Mouse (Mus musculus) kidney, embryonic 14.5 days (tissue): ENCODE measurements around the gene Scml4. TPM values are rescaled to one million over a fixed set of nuclear protein-coding genes. Genes with fewer than 3 reads are reported as not detected.
A peak's percentile ranks its signal among the peaks of the same experiment; 100 is the strongest.

Experiments used
- ATAC-seq: fragments of 200-750 bp; cut with Nextera tagmentation; 2 replicates; pipeline ENCODE4 v1.8.0; 2017; ENCODE audit warnings: moderate number of reproducible peaks, mild to moderate bottlenecking, moderate TSS enrichment, moderate library complexity; ENCODE audit not compliant: low FRiP score, low TSS enrichment
- H3K27ac ChIP-seq: fragments of 300-500 bp; sonication (generic); 2 replicates; pipeline ENCODE4 v1.5.1; 2014; ENCODE audit warnings: low read depth, mild to moderate bottlenecking, low read length, moderate library complexity, mixed read lengths
- H3K27me3 ChIP-seq: fragments of 300-500 bp; sonication (generic); 2 replicates; pipeline ENCODE4 v1.6.1; 2014; ENCODE audit warnings: mild to moderate bottlenecking, low read length; ENCODE audit not compliant: control insufficient read depth, insufficient read depth
- H3K36me3 ChIP-seq: fragments of 300-500 bp; sonication (generic); 2 replicates; pipeline ENCODE4 v1.6.1; 2014; ENCODE audit warnings: low read length, mixed read lengths; ENCODE audit not compliant: control insufficient read depth, insufficient read depth
- H3K4me1 ChIP-seq: fragments of 300-500 bp; sonication (generic); 2 replicates; pipeline ENCODE4 v1.6.1; 2014; ENCODE audit warnings: low read length, mixed read lengths; ENCODE audit not compliant: control insufficient read depth, insufficient read depth
- H3K4me2 ChIP-seq: fragments of 300-500 bp; sonication (generic); replicated peaks from 2 replicates; pipeline ENCODE4 v1.6.1; 2014; ENCODE audit warnings: low read depth, mild to moderate bottlenecking, low read length
- H3K4me3 ChIP-seq: fragments of 300-500 bp; sonication (generic); 2 replicates; pipeline ENCODE4 v1.5.1; 2014; ENCODE audit warnings: mild to moderate bottlenecking, low read length
- H3K9ac ChIP-seq: fragments of 300-500 bp; sonication (generic); 2 replicates; pipeline ENCODE4 v1.6.1; 2014; ENCODE audit warnings: low read depth, mild to moderate bottlenecking, low read length, moderate library complexity
- H3K9me3 ChIP-seq: fragments of 300-500 bp; sonication (generic); 2 replicates; pipeline ENCODE4 v1.6.1; 2016; ENCODE audit warnings: low read length; ENCODE audit not compliant: control insufficient read depth
- WGBS: fragments of 180-500 bp; shearing (Covaris S2); extraction: QIAGEN DNeasy Blood & Tissue Kit; methylation state at CpG from one replicate; pipeline ENCODE4 v1.1.7; 2014; 5-methylcytosine and 5-hydroxymethylcytosine counted together
- polyA plus RNA-seq: library from polyadenylated mRNA; unstranded; fragments of >200 nt; fragmentation: Nextera tagmentation; extraction: Ambion mirVana; gene quantifications from 2 replicates; pipeline ENCODE4 v1.2.1, GENCODE M21; 2014

Gene Scml4
- polyA plus RNA-seq, 1 experiment from 2014 or later, result 0.53 TPM

DNA sequence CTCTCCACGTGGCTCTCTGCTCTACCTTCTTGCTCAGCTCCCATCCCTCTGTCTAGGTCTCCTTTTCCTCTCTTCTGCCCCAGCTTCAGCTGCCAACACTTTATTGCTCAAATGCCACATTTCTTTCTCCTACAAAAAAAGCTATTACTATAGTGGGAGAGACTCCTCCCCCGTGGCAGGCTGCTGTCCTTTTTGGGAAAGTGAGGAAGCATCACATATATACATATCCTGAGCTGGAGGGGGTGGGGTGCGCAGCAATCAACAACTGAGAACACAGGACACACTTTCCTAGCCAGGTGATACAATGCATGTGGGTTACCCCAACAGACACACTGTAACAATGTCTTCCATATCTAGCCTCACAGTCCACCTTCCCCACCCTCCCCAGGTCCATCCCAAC, 118.2 kb downstream of the Scml4 start:
- H3K27ac ChIP-seq, result no peak overlapping the region
- H3K9ac ChIP-seq, result no peak overlapping the region
- 0 out of 2 replicates have a peak, but pooled peaks cover 6% of the 10 kb centered on the region for H3K4me1 ChIP-seq
- H3K27me3 ChIP-seq, result no peaks in the 10 kb centered on the region
- H3K4me3 ChIP-seq, result no peak overlapping the region
- ATAC-seq, result no peak
- H3K36me3 ChIP-seq, result no peaks in the 10 kb centered on the region
- no peaks in the 10 kb centered on the region for H3K9me3 ChIP-seq
- WGBS, result 56% methylated on average over 3 of the region's 3 CpGs
- no peak overlapping the region for H3K4me2 ChIP-seq

DNA sequence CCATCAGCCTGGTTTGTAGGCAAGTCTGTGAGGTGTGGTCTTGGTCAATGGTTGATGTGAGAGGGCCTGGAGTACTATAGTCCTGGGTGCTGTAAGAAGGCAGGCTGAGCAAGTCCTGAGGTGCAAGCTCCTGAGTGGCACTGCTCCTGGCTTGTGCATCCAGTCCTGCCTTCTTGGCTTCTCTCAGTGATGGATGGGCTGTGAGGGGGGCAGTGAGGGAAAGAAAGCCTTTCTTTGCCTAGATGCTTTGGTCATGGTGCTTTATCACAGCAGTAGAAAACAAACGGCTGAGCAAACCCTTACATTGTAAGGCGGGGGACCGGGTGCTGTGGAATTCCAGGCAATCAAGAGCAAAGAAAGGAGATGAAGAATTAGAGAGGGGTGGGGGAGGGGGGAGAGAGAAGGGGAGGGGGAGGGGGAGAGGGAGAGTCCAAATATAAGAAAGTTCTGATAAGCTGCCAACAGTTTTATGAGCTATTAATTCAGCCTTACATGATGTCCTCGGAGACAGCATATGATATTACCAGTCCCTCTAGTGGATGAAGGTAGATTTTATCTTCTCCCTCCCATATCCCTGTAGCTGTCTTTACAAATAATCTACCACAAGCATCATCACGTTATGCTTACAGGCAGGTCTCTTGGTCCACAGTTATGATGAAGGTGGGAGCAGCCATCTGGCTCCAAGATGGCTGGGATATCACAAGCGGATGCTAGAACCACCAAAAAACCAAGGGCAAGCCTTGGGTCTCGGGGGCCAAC, 121.0 kb downstream of the Scml4 start:
- no peaks in the 10 kb centered on the region for H3K36me3 ChIP-seq
- ATAC-seq, result no peak
- 67% methylated on average over 7 of the region's 7 CpGs for WGBS

DNA sequence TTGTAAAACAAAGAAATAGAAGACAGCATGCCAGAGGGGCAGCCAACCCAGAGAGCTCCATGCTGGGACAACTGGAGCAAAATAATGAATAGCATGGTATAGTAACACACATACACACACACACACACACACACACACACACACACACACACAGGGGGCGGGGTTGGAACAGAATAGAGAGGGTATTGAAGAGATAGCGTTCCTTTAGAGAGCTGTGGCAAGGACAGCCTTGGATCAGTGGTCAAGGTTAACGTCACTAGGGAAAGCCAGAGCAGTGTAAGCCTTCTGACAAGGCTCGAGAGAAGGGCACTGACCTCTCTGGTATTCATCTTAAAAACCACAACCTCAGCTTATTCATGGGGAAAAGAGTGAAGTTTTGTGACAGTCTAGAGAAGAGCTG, 124.7 kb downstream of the Scml4 start:
- Histone ChIP-seq H3K36me3 (no peaks in the 10 kb centered on the region), H3K4me1 (peaks cover 15% of the 10 kb centered on the region; the same call in 1 of the 2 replicates), H3K4me3 (no peak overlapping the region), H3K4me2 (no peak overlapping the region), H3K9ac (no peak overlapping the region), H3K27me3 (no peaks in the 10 kb centered on the region), H3K9me3 (no peaks in the 10 kb centered on the region), H3K27ac (no peak overlapping the region)
- ATAC-seq, result no peak
- whole genome bisulfite sequencing, result 63% methylated on average over 4 of the region's 4 CpGs

More for the DNA sequence above, 121.0 kb downstream of the Scml4 start:
- Histone ChIP-seq H3K4me1 (no peaks in the 10 kb centered on the region), H3K27me3 (no peaks in the 10 kb centered on the region), H3K4me2 (no peak overlapping the region), H3K9ac (no peak overlapping the region), H3K4me3 (no peak overlapping the region), H3K27ac (no peak overlapping the region), H3K9me3 (no peaks in the 10 kb centered on the region)

GRCm38 (mm10) chr10:42987594-42988052, 127.5 kb downstream of the Scml4 start:
- no peak overlapping the region for H3K9ac ChIP-seq
- peak; percentile 75 for ATAC-seq
- WGBS, result 12% methylated on average over 6 of the region's 6 CpGs
- H3K4me2 ChIP-seq, result no peak overlapping the region
- H3K36me3 ChIP-seq, result no peaks in the 10 kb centered on the region
- H3K4me3 ChIP-seq, result no peak overlapping the region
- no peak overlapping the region for H3K27ac ChIP-seq
- H3K4me1 ChIP-seq, result peaks cover 15% of the 10 kb centered on the region; the same call in 1 of the 2 replicates
- 0 out of 2 replicates have a peak, but pooled peaks cover 2% of the 10 kb centered on the region for H3K27me3 ChIP-seq
- no peaks in the 10 kb centered on the region for H3K9me3 ChIP-seq

- H3K27me3 ChIP-seq, result 0 out of 2 replicates have a peak, but pooled peaks cover 2% of the 10 kb centered on the region
- H3K4me3 ChIP-seq, result no peak overlapping the region
- 62% methylated on average over 15 of the region's 15 CpGs for WGBS
- no peaks in the 10 kb centered on the region for H3K36me3 ChIP-seq
- no peak overlapping the region for H3K9ac ChIP-seq
- ATAC-seq, result no peak
- H3K4me1 ChIP-seq, result peaks cover 20% of the 10 kb centered on the region; the same call in 1 of the 2 replicates
- H3K27ac ChIP-seq, result no peak overlapping the region
- no peaks in the 10 kb centered on the region for H3K9me3 ChIP-seq
- no peak overlapping the region for H3K4me2 ChIP-seq
These were observed 128.5 kb downstream of the Scml4 start for GRCm38 (mm10) chr10:42988627-42989026.

- H3K36me3 ChIP-seq, result no peaks in the 10 kb centered on the region
- no peak overlapping the region for H3K9ac ChIP-seq
- H3K27me3 ChIP-seq, result 0 out of 2 replicates have a peak, but pooled peaks cover 2% of the 10 kb centered on the region
- WGBS, result 35% methylated on average over 6 of the region's 6 CpGs
- no peaks in the 10 kb centered on the region for H3K9me3 ChIP-seq
- H3K27ac ChIP-seq, result no peak overlapping the region
- H3K4me1 ChIP-seq, result peaks cover 28% of the 10 kb centered on the region
- H3K4me3 ChIP-seq, result no peak overlapping the region
- no peak for ATAC-seq
- no peak overlapping the region for H3K4me2 ChIP-seq
These were observed 129.7 kb downstream of the Scml4 start for GRCm38 (mm10) chr10:42989910-42990309.

DNA sequence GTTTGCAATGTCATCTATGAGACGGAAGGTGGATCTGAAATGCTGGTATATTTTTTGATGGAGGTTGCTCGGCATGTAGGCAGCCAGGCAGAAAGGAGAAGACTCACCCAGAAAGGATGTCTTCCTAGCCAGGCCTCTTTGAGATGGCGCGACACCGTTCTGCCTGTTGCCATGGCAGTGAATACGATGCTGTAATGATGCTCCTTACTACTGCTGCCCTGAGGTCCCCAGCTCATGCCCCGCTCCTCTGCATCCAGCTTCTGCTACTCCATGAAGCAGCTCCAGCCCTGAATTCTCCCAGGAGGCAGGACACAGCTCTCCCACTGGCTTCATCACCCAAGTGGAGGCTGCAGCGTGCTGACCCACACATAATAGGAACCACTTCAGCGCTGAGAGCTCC, 130.8 kb downstream of the Scml4 start:
- no peak overlapping the region for H3K9ac ChIP-seq
- ATAC-seq, result no peak
- WGBS, result 66% methylated on average over 9 of the region's 9 CpGs
- H3K4me3 ChIP-seq, result no peak overlapping the region
- no peaks in the 10 kb centered on the region for H3K36me3 ChIP-seq
- no peak overlapping the region for H3K27ac ChIP-seq
- H3K4me1 ChIP-seq, result peaks cover 39% of the 10 kb centered on the region
- H3K27me3 ChIP-seq, result 0 out of 2 replicates have a peak, but pooled peaks cover 2% of the 10 kb centered on the region
- no peak overlapping the region for H3K4me2 ChIP-seq
- H3K9me3 ChIP-seq, result no peaks in the 10 kb centered on the region

- peak overlapping the region; percentile 25 for H3K4me2 ChIP-seq
- 0 out of 2 replicates have a peak, but pooled peaks cover 2% of the 10 kb centered on the region for H3K27me3 ChIP-seq
- H3K4me1 ChIP-seq, result peaks cover 25% of the 10 kb centered on the region
- 5% methylated on average over 13 of the region's 13 CpGs for WGBS
- peak overlapping the region; percentile 2; the same call in 1 of the 2 replicates for H3K27ac ChIP-seq
- no peaks in the 10 kb centered on the region for H3K36me3 ChIP-seq
- ATAC-seq, result peak; percentile 61; the same call in 1 of the 2 replicates
- H3K9me3 ChIP-seq, result no peaks in the 10 kb centered on the region
- peak overlapping the region; percentile 19; the same call in 1 of the 2 replicates for H3K4me3 ChIP-seq
- no peak overlapping the region for H3K9ac ChIP-seq
These were observed 134.2 kb downstream of the Scml4 start for GRCm38 (mm10) chr10:42994331-42994782.

- Histone ChIP-seq H3K9me3 (no peaks in the 10 kb centered on the region), H3K27me3 (0 out of 2 replicates have a peak, but pooled peaks cover 2% of the 10 kb centered on the region), H3K4me1 (peaks cover 25% of the 10 kb centered on the region), H3K27ac (peak overlapping the region; percentile 67; the same call in 1 of the 2 replicates), H3K9ac (no peak overlapping the region), H3K4me2 (no peak overlapping the region), H3K36me3 (no peaks in the 10 kb centered on the region), H3K4me3 (no peak overlapping the region)
- 7% methylated on average over 13 of the region's 13 CpGs for WGBS
- peak; percentile 50 for ATAC-seq
These were observed 135.3 kb downstream of the Scml4 start for GRCm38 (mm10) chr10:42995484-42995895.
